Mouse (Mus musculus) mouse trophoblast stem cell (cell line): Measurements from ENCODE around the gene Atf6b.

Source experiments
- in situ Hi-C, 2 experiments: fragments of 300-500 bp; cut with MseI, MboI; formaldehyde crosslinking; loops; 2 replicates in 1 of 2; 3 replicates in 1 of 2; pipeline ENCODE4 v1.15.1; 2025

The Atf6b gene

GRCm38 (mm10) chr17:34626773-34627092, 20.2 kb upstream of the Atf6b start:
- in situ Hi-C loops = no loop called here

GRCm38 (mm10) chr17:34627093-34627942, 19.6 kb upstream of the Atf6b start:
- in situ Hi-C loops = no loop called here

GRCm38 (mm10) chr17:34627943-34628643, 18.9 kb upstream of the Atf6b start, which contains the start of gene Ppt2:
Ppt2 (minus strand) TSS chr17:34628510.
- in situ Hi-C loops = no loop called here

GRCm38 (mm10) chr17:34628644-34628967, 18.3 kb upstream of the Atf6b start:
- in situ Hi-C loops = no loop called here

DNA sequence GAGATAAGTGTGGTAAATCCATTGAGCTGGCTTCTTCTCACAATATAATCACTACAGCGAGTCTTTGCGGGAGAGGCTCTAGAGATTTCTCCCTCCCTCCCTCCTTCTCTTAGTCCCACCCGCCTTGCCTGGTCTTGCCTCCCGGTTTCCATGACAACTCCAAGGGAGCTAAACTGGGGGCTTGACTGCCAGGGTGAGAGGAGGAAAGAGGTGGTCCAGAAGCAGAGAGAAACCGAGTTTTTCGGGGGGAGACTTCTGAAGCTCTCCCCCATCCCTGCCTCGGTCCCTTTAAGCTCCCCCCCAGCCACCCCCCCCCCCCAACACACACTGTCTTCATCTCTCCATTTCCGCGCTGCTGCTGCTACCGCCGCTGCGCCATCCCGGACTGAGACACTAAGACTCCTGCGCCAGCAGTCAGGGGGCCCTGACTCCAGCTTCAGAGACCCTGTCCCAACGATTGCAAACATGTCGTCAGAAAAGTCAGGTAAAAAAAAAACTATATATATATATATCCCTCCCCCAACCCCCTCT, 17.7 kb upstream of the Atf6b start, which contains the start of gene Prrt1:
Prrt1 (plus strand) TSS at position 313 of the 531 bp plus-strand sequence.
- in situ Hi-C loops = no loop called here

DNA sequence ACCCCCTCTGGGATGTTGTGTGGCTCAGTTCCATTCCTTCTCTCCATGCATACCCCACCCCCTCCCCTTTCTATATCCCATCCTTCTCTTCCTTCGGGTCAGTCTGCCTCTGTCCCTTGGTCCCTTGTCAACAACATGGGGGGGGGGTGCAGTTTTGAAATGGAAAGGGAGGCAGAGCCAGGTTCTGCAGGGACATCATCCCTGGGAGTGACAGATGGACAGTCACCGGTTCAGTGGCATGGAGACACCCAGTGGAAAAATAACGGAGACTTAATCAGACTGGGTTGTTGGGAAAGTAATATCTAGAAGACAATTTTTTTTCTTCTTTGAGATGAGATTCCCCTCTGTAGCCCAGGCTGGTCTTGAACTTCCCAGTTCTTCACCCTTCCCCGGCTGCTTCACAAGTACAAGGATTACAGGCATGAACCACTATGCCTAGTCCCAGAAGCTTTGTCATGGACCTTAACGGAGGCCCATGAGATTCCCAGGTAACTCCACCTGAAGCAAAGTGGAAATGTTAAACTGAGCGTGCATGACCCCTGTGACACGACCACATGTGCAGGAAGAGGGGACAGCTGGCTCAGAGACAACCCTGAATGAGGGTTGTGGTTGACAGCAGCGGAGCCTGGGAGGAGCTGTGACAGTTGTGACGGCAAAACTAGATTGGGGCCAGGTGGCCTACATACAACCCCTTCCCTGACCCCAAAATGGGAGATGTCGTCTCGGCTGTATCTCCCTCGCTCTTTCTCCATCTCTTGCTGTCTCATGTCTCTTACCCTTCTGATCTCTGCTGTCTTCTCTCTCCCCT, 16.9 kb upstream of the Atf6b start:
- in situ Hi-C loops = no loop called here

GRCm38 (mm10) chr17:34630761-34631301, 16.1 kb upstream of the Atf6b start:
- in situ Hi-C loops = no loop called here

DNA sequence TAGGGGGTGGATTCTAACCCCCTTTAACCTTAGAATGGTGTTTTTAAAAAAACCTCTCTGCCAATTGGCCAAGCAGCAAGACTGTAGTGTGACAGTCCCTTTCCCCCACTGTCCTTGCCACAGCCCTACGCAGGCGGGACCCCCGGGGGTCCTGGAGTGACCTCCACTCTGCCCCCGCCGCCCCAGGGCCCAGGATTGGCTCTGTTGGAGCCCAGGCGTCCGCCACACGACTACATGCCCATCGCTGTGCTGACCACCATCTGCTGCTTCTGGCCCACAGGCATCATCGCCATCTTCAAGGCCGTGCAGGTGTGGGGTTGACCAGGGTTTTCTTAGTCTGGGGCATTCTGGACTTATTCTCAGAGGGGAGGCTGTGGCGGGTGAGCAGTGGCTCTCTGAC, 15.3 kb upstream of the Atf6b start:
- in situ Hi-C loops = no loop called here

GRCm38 (mm10) chr17:34632261-34632691, 14.7 kb upstream of the Atf6b start:
- in situ Hi-C loops = no loop called here

DNA sequence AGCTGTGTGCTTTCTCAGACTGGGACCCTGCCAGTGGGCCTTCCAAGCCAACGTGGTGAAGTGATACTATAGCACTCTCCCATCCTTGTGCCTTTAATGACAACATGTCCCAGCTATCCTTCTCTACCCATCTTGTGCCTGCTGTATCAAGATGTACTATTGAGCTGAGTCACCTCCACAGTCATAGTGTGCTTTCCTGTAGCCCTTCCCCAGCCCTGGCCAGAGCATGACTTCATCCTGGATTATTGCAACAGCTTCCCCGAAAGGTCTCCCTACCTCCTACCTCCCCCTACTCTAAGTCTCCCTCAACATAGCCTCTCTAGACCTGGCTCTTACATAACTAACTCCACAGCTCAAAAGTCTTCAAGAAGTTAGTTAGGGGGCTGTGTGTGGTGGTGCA, 11.3 kb upstream of the Atf6b start:
- in situ Hi-C loops = no loop called here

- in situ Hi-C loops = no loop called here
Observed at GRCm38 (mm10) chr17:34637459-34637858, 9.5 kb upstream of the Atf6b start.

GRCm38 (mm10) chr17:34639461-34640255, 7.3 kb upstream of the Atf6b start:
- in situ Hi-C loops = no loop called here

- in situ Hi-C loops = no loop called here
Observed at GRCm38 (mm10) chr17:34640778-34641601, 6.0 kb upstream of the Atf6b start.

- in situ Hi-C loops = no loop called here
Observed at GRCm38 (mm10) chr17:34641945-34642344, 5.0 kb upstream of the Atf6b start.

DNA sequence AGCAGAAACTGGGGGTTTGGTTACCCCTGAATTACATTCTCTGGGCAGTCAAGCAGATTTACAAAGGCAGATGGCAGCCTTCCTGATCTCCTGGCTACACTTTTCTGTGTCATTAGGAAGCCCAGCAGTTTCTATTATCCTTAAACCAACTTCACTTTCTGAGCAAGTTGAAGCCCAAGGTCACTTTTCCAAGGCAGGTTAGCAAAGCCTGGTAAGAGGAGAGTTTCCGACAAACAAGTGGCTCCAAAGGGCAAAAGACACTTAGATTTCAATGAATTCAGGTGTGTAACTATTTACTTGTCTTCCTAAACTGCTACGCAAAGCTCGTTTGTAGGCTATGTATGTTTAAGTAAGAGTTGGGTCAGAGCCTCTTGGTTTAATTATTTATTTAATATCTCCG, 3.6 kb upstream of the Atf6b start:
- in situ Hi-C loops = no loop called here

DNA sequence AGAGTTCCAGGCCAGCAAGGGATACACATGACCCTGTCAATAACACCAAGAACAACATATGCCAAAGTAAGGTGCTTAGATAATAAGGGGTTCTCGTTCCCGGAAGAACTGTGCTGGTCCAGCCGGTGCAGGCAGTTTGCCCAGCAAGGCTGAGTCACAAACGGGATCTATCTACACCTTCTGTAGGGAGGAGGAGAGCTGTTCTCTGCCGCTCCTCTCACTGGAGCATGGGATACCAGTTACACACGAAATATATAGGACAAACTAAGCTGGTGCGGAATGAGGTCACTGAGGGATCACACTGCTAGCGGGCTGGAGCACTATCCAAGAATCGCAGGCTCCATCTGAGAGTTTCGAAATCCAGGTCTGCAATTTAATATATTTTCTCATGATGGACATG, 3.0 kb upstream of the Atf6b start:
- in situ Hi-C loops = no loop called here

DNA sequence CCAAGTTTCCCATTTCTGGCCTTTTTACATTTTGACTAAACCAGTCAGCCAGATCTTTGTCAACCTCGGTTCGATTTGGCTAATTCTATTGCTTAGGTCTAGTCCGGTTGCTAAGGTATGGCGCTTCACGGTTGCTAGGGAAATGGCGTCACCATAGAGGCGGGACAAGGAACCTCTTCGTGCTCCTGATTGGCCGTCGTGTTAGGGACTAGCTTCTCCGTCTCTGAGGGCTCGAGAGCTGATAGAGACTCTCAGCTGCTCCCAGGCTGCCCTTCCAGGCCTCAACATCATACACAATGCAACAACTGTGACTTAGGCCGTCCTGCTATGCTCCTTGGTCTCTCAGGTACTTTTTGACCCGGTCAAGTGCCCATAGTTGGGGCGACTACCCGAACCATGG, 2.3 kb upstream of the Atf6b start, which contains the start of gene Fkbpl:
Fkbpl (plus strand) TSS at position 157 of the 400 bp plus-strand sequence.
- in situ Hi-C loops = no loop called here

GRCm38 (mm10) chr17:34645256-34645829, 1.6 kb upstream of the Atf6b start:
- in situ Hi-C loops = no loop called here

DNA sequence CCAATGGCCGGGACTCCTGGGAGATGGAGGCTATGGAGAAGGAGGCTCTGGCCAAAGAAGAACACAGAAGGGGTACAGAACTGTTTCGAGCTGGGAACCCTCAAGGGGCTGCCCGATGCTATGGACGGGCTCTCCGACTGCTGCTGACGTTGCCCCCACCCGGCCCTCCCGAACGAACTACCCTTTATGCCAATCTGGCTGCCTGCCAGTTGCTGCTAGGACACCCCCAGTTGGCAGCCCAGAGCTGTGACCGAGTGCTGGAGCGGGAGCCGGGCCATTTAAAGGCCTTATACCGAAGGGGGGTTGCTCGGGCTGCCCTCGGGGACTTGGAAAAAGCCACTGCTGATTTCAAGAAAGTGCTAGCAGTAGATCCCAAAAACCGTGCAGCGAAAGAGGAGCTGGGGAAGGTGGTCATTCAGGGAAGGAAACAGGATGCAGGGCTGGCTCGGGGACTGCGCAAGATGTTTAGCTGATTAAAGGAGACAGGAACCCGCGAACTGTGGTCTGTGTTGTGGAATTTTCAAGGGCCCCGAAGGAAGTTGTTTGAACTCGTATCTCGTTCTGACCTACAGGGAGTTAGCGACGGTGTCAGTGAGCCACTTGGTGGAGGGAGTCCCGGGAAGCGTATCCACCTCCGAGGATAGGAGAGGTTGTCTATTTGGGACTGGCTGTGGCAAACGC, 975 bp upstream of the Atf6b start:
- in situ Hi-C loops = no loop called here
